Mouse (Mus musculus): Measurements from ENCODE around the gene RPS10-NUDT3. TPM values are rescaled to one million over a fixed set of nuclear protein-coding genes. Genes with fewer than 3 reads are reported as not detected.
A peak's percentile ranks its signal among the peaks of the same experiment; 100 is the strongest.

The RPS10-NUDT3 gene
- polyA plus RNA-seq, 1 experiment from 2014 or later: not detected

- ATAC-seq (ENCODE audit: low FRiP score, low TSS enrichment): peak; percentile 53
- WGBS: 4% methylated on average over 62 of the region's 65 CpGs
- H3K4me3 ChIP-seq (ENCODE audit: low read depth, low read length): peak within 1 kb of the TSS; percentile 36
- TF ChIP-seq EP300 (optimal IDR thresholded peaks at IDR 0.05) (no peak), CTCF (IDR thresholded peaks at IDR 0.05; ENCODE audit: low read depth) (peak; percentile 16; the same call in 1 of the 2 replicates)
- DNase-seq (ENCODE audit: low spot score): peak; percentile 60
- H3K9me3 ChIP-seq (ENCODE audit: control insufficient read depth, low read length): no peaks in the 10 kb centered on the region
- peak within 1 kb of the TSS; percentile 31; the same call in 1 of the 2 replicates for H3K9ac ChIP-seq (ENCODE audit: low read length)
- 0 out of 2 replicates have a peak, but pooled peaks cover 2% of the 10 kb centered on the region for H3K4me1 ChIP-seq (replicated peaks; ENCODE audit: control insufficient read depth, insufficient read depth)
- H3K27ac ChIP-seq (replicated peaks): no peak within 1 kb of the TSS
- H3K4me2 ChIP-seq (replicated peaks; ENCODE audit: low read depth): peak within 1 kb of the TSS; percentile 60
- H3K36me3 ChIP-seq (ENCODE audit: control insufficient read depth, insufficient read depth, low read length): no peaks in the 10 kb centered on the region
- peaks cover 8% of the 10 kb centered on the region; the same call in 1 of the 2 replicates for H3K27me3 ChIP-seq (ENCODE audit: control insufficient read depth, insufficient read depth, low read length)
Measured at GRCm38 (mm10) chr17:27655089-27656010, 20.3 kb upstream of the RPS10-NUDT3 start, which contains the start of gene Pacsin1. TSS of gene Pacsin1 (plus strand) at chr17:27655509.

- Histone ChIP-seq H3K27me3 (ENCODE audit: control insufficient read depth, insufficient read depth, low read length) (peaks cover 8% of the 10 kb centered on the region; the same call in 1 of the 2 replicates), H3K9ac (ENCODE audit: low read length) (no peak overlapping the region), H3K4me3 (ENCODE audit: low read depth, low read length) (no peak overlapping the region), H3K4me1 (replicated peaks; ENCODE audit: control insufficient read depth, insufficient read depth) (0 out of 2 replicates have a peak, but pooled peaks cover 2% of the 10 kb centered on the region), H3K9me3 (ENCODE audit: control insufficient read depth, low read length) (no peaks in the 10 kb centered on the region), H3K36me3 (ENCODE audit: control insufficient read depth, insufficient read depth, low read length) (no peaks in the 10 kb centered on the region), H3K27ac (replicated peaks) (no peak overlapping the region), H3K4me2 (replicated peaks; ENCODE audit: low read depth) (no peak overlapping the region)
- WGBS: 51% methylated on average over 10 of the region's 10 CpGs
- ATAC-seq (ENCODE audit: low FRiP score, low TSS enrichment) (no peak), DNase-seq (ENCODE audit: low spot score) (no peak)
- TF ChIP-seq EP300 (optimal IDR thresholded peaks at IDR 0.05): no peak
- TF ChIP-seq CTCF (IDR thresholded peaks at IDR 0.05; ENCODE audit: low read depth): no peak
Measured at GRCm38 (mm10) chr17:27653253-27653959, 18.4 kb upstream of the RPS10-NUDT3 start.

GRCm38 (mm10) chr17:27652046-27652790 lies 17.2 kb upstream of the RPS10-NUDT3 start:
- Histone ChIP-seq H3K9ac (ENCODE audit: low read length) (no peak overlapping the region), H3K9me3 (ENCODE audit: control insufficient read depth, low read length) (no peaks in the 10 kb centered on the region), H3K4me1 (replicated peaks; ENCODE audit: control insufficient read depth, insufficient read depth) (0 out of 2 replicates have a peak, but pooled peaks cover 2% of the 10 kb centered on the region), H3K27me3 (ENCODE audit: control insufficient read depth, insufficient read depth, low read length) (peaks cover 8% of the 10 kb centered on the region; the same call in 1 of the 2 replicates), H3K4me3 (ENCODE audit: low read depth, low read length) (no peak overlapping the region), H3K27ac (replicated peaks) (no peak overlapping the region), H3K36me3 (ENCODE audit: control insufficient read depth, insufficient read depth, low read length) (no peaks in the 10 kb centered on the region), H3K4me2 (replicated peaks; ENCODE audit: low read depth) (no peak overlapping the region)
- TF ChIP-seq CTCF (IDR thresholded peaks at IDR 0.05; ENCODE audit: low read depth) (no peak), EP300 (optimal IDR thresholded peaks at IDR 0.05) (no peak)
- no peak for DNase-seq (ENCODE audit: low spot score)
- no peak for ATAC-seq (ENCODE audit: low FRiP score, low TSS enrichment)
- 77% methylated on average over 23 of the region's 23 CpGs for WGBS

GRCm38 (mm10) chr17:27650586-27650985 lies 15.6 kb upstream of the RPS10-NUDT3 start:
- Histone ChIP-seq H3K4me3 (ENCODE audit: low read depth, low read length) (no peak overlapping the region), H3K4me1 (replicated peaks; ENCODE audit: control insufficient read depth, insufficient read depth) (0 out of 2 replicates have a peak, but pooled peaks cover 1% of the 10 kb centered on the region), H3K36me3 (ENCODE audit: control insufficient read depth, insufficient read depth, low read length) (no peaks in the 10 kb centered on the region), H3K4me2 (replicated peaks; ENCODE audit: low read depth) (no peak overlapping the region), H3K9me3 (ENCODE audit: control insufficient read depth, low read length) (no peaks in the 10 kb centered on the region), H3K27ac (replicated peaks) (no peak overlapping the region), H3K9ac (ENCODE audit: low read length) (no peak overlapping the region), H3K27me3 (ENCODE audit: control insufficient read depth, insufficient read depth, low read length) (peaks cover 2% of the 10 kb centered on the region; the same call in 1 of the 2 replicates)
- TF ChIP-seq CTCF (IDR thresholded peaks at IDR 0.05; ENCODE audit: low read depth) (no peak), EP300 (optimal IDR thresholded peaks at IDR 0.05) (no peak)
- DNase-seq (ENCODE audit: low spot score) (no peak), ATAC-seq (ENCODE audit: low FRiP score, low TSS enrichment) (peak; percentile 48)
- WGBS: 66% methylated on average over 13 of the region's 13 CpGs

GRCm38 (mm10) chr17:27650160-27650559 lies 15.1 kb upstream of the RPS10-NUDT3 start:
- Histone ChIP-seq H3K9ac (ENCODE audit: low read length) (no peak overlapping the region), H3K4me2 (replicated peaks; ENCODE audit: low read depth) (no peak overlapping the region), H3K9me3 (ENCODE audit: control insufficient read depth, low read length) (no peaks in the 10 kb centered on the region), H3K27ac (replicated peaks) (no peak overlapping the region), H3K4me1 (replicated peaks; ENCODE audit: control insufficient read depth, insufficient read depth) (no peaks in the 10 kb centered on the region), H3K4me3 (ENCODE audit: low read depth, low read length) (no peak overlapping the region), H3K36me3 (ENCODE audit: control insufficient read depth, insufficient read depth, low read length) (no peaks in the 10 kb centered on the region), H3K27me3 (ENCODE audit: control insufficient read depth, insufficient read depth, low read length) (no peaks in the 10 kb centered on the region; the same call in 1 of the 2 replicates)
- TF ChIP-seq CTCF (IDR thresholded peaks at IDR 0.05; ENCODE audit: low read depth): peak; percentile 86
- no peak for TF ChIP-seq EP300 (optimal IDR thresholded peaks at IDR 0.05)
- ATAC-seq (ENCODE audit: low FRiP score, low TSS enrichment): peak; percentile 53
- 9% methylated on average over 12 of the region's 12 CpGs for WGBS
- DNase-seq (ENCODE audit: low spot score): peak; percentile 78

Measured in stomach, postnatal 0 days (tissue).